Mouse (Mus musculus): ENCODE measurements around the gene Ltbp1.

The Ltbp1 gene

DNA sequence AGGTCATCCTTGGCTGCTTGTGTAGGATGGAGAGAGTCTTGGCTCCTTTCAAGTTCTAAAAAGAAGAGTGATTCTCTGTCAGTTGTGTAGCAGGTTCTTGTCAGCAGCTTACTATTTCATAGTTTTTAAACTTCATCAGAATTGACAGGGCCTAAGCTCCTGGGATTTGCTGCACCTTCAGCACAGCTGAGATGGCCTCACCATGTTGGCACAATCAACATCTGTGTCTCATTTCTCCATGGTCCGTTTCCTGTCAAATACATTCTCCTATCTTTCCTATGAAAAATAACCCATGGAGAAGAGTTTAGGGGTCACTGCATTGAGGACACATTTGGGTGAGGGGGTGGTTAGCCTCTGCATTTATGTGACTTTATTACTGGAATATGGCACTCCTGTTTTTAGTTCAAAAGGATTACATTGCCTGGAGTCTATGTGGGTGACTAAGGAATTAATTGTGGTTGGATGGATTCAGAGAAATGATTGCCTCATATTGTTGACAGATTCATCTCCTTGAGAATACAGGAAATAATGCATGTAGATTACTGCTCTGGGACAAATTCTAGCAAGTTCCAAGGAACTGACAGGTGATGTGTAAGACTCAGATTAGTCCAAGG lies 299.5 kb downstream of the Ltbp1 start:
- no peak for DNase-seq (ENCODE audit: low spot score)

DNA sequence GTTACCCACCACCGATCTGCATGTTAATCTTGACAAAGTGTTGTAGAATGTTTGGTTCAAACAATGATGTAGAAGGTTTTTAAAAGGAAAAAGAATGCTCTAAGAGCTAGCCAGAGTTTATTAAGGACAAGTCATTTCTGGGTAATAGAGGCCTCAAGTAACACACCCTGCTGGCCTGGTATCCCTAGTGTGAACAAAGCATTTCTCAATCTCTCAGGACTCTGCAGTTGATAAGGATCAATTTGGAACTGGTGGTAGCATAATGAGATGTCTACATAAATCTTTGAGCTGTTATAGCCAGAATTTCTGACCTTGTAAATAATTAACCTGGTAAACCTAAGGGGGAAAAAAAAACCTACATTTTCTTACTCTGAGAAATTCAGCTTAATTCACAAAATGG lies 300.3 kb downstream of the Ltbp1 start:
- no peak for DNase-seq (ENCODE audit: low spot score)

DNA sequence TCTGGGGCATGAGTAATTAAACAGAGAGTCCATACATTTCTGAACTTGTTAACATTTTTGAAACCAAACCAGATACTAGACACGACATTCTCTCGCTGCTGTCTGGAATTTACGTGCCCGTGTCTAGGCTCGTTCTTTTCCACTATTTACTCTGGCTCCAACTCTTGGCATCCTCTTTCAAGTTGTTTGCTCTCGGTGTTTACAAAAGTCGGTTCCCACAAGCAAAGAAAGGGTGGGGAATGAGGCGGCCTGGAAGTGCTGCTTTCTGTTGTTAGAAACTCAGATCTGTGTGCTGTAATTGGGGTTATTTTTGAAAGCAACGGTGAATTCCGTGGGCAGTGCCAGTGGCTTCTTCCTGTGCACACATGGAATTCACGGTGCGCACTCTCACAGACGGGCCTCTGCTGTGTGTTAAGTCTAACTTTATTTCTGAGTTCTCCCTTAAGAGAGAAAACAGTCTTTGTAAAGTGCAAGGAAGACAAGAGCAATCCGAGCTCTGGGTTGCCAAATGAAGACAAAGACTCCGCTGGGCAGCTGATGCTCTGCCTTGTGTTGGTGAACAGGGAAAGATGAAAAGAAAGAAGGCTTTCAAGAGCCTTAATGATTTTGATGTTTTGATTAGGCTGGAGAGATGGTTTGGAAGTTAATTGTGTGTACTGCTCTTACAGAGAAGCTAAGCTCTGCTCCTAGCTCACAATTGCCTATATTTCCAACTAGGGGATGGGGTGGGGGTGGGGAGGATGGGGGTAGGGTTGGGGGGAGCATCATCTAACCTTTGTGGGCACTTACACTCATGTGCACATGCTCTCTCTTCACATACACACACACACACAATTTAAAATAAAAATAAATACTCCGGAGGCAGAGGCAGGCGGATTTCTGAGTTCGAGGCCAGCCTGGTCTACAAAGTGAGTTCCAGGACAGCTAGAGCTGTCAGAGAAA lies 302.0 kb downstream of the Ltbp1 start:
- DNase-seq (ENCODE audit: low spot score): no peak

DNA sequence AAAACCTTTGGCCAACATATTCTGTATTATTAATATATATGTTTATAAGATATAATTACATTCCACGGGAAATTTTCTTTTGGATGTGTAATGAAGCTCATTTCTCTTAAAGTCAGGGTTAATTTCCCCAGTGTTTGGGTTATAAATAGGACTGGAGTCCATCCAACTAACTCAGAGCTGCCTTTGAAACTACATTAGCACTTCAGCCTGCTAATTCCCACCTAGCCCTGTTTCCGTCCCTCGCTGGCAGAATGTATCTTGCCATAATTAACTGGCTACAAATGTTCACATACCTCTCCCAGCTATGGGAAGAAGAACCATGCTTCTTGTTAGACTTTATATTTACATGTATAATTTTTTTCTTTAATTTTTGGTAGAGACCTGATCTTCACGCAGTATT lies 311.7 kb downstream of the Ltbp1 start:
- DNase-seq (ENCODE audit: low spot score): no peak

DNA sequence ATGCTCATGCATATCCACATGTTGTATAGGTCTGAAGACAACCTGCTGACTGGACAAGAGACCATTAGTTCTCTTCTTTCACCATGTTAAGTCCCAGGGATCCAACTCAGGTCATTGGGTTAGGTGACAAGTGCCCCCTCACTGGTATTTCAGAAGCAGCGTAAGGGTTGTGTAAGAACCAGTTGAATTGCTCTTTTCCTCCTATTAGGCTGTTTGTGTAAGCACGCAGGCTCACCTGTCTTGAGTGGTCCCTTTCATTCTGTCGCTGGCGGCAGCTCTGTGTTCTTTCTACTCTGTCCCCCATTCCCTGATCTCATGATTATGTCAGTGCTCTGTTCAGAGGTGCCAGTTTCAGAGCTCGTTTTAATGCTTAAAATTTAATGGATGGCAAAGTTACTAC lies 317.9 kb downstream of the Ltbp1 start:
- DNase-seq (ENCODE audit: low spot score): no peak

DNA sequence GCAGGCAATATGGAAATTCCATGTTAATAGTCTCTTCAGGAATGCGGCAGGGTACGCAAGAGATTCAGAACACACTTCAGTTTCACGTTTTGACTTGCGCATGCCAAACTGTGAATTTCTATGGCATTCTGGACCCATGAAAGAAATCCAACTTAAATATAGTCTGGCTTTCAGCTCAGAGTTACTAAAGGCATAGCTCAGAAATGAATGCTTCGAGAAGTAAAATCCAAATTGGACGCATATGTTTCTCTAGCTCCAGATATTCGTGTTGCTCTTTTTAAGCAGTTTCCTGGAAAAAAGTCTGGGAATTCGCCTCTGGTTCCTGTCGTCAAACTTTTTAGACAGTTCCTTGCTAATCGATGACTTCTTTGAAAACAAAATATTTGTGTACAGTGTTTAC lies 318.4 kb downstream of the Ltbp1 start:
- DNase-seq (ENCODE audit: low spot score): no peak

DNA sequence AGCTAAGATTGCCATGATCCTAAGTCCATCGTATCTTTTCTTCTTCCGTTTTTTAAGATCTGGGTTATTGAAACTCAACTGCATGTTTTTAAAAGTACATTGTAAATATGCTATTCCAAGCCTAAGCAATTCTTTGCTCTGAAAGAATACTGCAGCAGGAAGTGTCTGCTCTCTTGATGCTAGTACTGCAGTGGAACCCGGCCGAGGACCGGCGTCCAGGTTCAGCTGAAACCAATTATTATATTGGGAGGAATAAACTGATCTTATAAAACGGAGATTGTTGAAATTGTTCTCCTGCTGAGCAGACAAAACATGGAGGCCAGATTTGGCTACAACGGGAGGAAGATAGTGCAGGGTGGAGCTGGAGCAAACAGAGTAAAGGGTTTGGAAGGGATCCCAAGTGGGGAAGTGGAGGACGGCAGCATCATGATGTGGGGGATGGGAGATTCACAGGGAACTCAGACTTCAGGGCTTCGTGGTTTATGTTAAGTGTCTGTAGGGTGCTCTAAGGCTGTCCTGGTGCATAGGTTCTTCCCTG lies 322.8 kb downstream of the Ltbp1 start:
- DNase-seq (ENCODE audit: low spot score): no peak

DNA sequence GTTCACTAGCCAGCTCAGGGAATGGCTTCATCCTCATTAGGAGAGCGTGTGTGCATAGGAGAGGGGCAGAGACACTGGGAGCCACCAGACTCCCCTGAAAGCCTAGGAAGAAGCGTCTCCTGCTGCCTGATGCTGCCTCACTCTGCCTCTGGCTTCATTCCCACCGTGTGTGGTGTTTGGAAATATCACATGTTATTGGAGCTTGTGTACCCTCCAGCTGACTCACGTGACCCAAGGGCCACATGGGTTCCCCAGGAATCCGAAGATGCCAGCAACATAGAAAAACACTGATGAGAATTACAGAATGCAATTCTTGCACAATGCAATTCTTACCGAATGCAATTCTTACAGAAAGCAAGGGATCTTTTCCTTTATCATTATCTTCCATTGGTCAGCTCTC lies 325.0 kb downstream of the Ltbp1 start:
- DNase-seq (ENCODE audit: low spot score): no peak

DNA sequence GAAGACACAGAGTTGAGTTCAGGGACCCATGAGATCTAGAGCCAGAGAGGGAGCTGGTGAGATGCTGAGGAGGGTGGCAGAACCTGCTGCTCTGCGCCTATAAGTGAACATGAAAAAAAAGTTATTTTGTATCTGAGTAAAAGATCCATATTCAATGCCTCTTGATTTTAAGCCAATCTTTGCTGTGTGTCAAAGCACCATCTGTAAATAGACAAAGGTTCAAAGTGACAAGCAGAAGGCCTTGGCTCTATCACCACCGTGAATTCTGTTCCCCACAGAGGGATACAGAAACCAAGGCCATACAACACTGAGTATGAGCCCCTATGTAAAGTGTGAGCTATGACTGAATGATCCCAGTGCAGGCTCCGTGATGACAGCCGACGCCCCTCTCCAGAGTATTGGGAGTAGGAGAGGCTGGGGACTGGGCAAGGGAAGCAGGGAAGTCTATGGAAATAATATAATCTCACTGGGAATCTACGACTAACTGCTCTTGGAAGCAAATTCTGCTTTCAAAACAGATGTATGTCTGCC lies 326.1 kb downstream of the Ltbp1 start:
- DNase-seq (ENCODE audit: low spot score): no peak

DNA sequence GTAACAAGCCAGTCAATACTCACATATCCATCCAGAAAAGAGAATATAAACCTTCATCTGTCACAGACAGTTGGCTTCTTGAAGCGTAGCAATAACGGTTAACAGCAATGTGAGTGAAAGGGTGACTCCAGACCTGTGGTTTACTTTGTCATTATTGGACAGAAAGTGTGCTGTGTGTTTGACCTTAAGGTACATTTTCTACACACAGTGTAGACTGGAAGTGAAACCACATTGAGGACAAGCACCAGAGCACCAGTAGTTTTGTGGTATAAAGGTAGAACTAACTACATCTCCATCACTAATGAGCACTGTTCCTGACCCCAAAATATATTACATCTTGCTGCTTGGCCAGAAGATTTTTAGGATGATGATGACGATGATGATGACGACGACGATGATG lies 326.9 kb downstream of the Ltbp1 start:
- DNase-seq (ENCODE audit: low spot score): no peak

DNA sequence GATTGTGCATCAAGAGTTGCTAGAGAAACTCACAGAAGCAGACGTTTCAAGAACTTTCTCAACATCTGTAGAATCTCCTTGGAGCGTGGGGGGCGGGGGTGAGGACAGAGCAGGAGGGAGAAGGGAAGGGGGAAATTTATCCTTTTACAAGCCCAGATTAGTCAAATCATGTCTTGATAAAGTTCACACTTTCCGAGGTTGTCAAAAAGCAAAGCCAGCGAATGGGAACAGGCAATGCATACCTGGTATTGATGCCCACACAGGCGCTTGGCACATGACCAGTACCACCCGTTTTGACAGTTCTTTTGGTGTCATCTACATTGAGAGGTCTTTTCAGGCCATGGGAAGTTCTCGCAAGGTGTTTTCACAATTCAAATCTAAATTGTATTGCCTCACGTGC lies 327.6 kb downstream of the Ltbp1 start:
- DNase-seq (ENCODE audit: low spot score): no peak

DNA sequence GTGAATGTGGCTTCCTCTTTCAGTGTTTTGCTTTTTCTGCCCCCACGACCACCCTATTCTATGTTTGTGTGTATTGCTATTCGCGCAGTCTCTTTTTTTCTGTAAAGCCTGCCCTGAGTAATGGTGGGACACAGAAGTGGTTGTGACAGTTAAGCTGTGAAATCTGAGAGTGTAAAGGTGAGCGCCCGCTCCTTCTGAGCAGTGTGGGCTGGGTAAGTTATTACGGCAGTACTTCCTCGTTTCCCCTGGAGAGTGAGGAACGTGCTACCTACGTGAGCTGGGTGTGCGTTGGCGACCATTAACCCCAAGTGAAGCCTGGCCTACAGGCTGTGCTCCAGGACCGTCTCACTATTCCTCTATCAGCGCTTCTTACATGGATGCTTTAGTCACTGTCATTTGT lies 328.4 kb downstream of the Ltbp1 start:
- no peak for DNase-seq (ENCODE audit: low spot score)

DNA sequence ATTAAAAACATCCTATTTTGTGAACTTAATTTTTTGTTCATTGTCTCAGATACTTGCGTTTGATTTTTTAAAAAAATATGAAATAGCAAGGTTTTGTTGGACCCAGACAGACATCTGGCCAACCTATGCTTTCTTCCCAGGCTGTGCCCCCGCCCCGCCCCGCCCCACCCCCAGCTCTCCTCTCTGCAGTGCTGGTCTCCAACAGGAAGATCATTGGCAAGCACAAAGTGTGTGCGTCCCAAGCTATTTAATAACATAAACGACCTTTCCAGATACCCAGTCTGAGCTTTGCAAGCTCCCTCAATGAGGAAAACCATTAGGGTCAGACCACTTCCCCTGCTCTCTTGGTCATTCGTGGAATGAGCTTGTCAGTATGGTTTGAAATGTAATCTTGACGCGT lies 330.3 kb downstream of the Ltbp1 start:
- DNase-seq (ENCODE audit: low spot score): no peak

DNA sequence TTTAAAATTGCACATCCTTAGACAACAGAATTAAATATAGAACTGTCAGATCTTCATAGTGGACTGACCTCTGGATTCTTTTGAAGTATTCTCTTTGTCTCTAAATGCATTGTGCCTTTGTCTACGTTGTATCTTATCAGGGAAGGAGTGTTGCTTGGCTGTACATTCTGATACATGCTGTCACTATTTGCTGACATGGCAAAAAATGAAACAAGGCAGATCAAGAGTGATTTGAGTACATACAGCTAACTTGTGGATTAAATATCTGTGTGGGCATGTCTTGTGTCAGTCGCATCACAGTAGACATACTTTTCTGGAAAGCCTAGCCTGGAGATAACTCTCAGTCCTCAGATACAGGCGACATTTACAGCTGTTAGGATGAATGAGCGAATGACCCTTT lies 335.9 kb downstream of the Ltbp1 start:
- no peak for DNase-seq (ENCODE audit: low spot score)

DNA sequence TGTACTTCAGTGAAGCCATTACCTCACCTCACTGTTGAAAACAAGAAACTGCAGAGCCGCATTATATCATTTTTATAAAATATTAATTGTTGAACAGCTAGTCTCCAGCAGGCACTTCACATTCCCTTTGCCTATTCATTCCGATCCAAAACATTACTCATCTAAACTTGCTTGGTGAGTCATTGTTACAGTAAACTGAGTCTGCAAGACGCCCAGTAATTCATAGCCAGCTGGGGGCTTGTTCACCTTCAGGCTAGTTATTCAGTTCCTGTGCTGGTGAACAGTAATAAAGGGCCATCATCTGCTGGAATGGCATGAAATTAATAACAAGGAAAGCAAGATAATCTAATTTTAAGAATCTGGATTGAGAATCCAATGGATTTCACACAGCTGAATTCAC lies 339.7 kb downstream of the Ltbp1 start:
- DNase-seq (ENCODE audit: low spot score): no peak

DNA sequence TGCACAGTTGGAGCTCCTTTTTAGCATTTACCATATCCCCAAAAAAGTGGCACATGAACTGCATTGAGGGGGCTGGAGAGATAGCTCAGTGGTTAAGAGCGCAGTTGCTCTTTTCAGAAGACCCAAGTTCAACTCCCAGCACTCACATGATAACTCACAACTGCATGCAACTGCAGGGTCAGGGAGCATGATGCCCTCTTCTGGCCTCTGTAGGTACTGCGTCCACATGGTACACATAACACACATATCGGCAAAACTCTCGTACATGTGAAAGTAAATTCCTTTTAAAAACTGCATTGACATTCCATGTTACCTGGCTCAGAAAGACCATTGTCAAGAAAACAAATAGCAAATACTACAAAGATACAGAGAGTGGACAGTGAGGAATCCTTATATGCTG lies 342.0 kb downstream of the Ltbp1 start:
- DNase-seq (ENCODE audit: low spot score): no peak

DNA sequence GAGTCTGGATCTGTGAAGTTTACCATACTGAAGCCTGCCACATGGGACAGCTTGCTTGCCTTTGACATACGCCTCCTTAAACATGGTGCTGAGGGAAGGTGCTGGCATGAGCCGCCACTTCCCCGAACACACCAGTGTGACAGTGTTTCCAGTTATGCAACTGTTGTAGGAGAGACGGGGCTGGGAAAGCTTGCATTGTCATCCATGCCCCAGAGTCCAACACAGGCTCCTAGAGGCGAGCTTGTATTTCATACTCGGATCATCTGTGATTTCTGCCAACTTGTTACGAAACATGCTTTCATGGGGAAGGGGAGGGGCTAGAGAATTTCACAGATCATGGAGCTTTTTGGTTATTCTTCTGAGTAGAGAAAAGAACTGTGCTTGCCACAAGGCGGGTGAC lies 343.7 kb downstream of the Ltbp1 start:
- peak; percentile 16 for DNase-seq (ENCODE audit: low spot score)

DNA sequence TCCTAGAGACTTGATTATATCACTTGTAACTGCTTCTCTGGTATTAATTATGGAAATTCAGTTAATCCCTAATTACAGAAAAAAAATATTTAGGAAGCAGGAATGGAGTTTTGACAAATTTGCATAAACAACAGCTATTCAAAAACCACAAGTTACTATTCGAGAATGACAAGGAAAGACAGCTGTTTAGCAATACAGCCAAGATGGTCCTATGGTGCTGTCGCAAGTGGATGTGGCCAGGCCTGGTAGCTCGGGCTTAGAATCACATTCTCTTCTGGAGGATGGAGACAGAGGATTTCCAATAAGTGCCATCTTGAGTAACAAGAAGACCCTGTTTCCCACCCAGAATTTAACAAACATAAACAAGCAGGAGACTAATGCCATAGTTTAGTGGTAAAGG lies 344.2 kb downstream of the Ltbp1 start:
- DNase-seq (ENCODE audit: low spot score): no peak

DNA sequence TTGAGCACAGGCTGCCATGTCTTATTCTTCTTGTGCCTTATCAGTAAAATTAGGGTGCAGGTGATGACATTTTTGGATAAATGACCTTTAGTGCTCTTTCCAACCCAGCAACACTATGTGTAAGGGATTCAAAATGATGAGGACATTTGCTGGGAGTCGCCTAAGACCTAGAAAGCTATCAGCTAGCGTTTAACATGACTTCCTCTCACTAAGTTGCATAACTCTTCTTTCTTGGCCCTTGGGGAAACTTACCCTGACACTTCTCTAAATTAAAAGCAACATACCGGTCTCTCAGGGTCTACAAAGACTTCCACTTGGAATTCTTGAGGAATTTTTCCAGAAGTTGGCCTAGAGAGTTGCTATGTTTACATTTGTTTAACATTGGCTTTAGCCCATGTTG lies 348.0 kb downstream of the Ltbp1 start:
- DNase-seq (ENCODE audit: low spot score): no peak

DNA sequence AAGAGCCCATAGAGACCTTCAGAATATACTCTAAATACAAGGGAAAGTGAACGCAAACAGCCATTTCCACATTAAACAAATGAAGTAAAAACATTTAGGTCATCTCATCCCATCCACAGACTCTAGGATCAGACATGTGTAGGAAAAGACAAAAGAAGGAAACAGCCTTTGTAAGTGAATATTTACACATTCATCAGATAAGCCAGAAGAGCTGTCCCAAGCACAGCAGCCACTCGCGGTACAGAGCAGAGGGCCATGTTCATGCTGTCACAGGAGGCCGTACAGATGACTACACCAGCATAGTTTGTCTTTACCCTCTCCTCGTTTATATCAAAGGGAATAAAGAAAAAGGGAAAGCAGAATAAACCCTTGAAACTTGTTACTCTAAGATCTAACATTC lies 350.1 kb downstream of the Ltbp1 start:
- DNase-seq (ENCODE audit: low spot score): no peak

DNA sequence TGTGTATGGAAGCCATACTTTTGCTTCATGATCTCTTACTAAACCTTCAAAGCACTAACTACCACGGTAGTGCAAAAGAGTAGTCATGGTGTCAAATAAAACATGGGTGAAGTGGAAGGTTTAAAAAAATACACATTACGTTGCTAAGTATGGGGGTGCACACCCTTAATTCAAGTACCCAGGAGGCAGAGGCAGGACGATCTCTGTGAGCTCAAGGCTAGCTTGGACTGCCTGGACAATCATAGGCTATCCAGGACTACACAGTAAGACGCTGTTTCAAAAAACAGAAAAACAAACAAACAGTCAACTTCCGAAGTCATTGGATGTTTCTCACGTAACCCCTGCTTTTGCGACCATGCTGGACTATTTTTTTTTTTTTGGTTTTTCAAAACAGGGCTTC lies 354.7 kb downstream of the Ltbp1 start:
- DNase-seq (ENCODE audit: low spot score): no peak

DNA sequence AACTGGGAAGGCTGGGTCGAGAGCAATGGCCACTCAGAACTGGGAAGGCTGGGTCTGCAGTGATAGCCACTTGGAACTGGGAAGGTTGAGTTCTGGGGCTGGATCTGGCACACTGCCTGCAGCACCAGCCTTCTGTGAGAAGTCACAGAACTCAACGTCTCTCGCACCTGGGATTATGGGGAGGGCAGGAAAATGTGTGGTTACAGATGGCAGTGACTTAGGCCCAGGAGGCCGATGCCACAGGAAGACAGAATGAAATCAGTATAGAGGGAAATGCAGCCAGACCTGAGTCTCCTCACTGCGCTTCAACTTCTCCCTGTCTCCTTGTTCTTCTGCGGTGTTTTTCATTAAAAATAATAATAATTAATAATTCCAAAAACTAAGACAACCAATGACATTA lies 361.0 kb downstream of the Ltbp1 start:
- DNase-seq (ENCODE audit: low spot score): no peak

DNA sequence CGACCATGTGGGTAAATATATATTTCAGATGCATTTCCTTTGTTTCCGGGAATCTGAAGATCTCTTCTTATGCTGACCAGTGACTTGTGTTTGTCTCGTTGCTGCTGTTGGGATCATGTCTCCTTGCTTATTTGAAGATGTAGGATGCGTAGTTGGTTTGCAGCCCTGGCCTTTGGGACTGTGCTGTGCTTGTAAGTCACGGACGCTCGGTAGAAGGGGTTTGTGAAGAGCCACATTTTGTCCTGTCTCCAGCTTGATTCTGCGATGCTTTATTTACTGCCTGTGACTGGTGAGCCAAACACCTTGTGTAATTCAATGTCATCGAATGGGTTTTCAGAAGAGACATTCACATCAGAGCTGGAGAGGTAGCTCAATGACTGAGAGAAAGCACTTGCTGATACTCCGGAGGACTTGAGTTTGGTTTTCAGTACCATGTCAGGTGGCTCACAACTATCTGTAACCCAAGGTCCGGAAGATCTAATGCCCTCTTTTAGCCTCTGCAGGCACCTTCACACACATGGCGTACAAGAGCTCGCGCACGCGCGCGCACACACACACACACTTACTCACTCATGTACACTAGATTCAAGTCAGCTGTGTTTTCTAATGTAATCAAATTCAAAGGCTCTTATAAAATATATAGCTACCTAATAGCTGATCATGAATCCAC lies 362.3 kb downstream of the Ltbp1 start:
- no peak for DNase-seq (ENCODE audit: low spot score)
